Mouse (Mus musculus) hindbrain, embryonic 10.5 days (tissue): ENCODE measurements around the gene Cd209a. TPM values are rescaled to one million over a fixed set of nuclear protein-coding genes. Genes with fewer than 3 reads are reported as not detected.

Source experiments
- DNase-seq: peaks from one replicate; pipeline ENCODE4 v3.0.0-alpha.2; 2017; ENCODE audit warnings: low spot score
- H3K27ac ChIP-seq: fragments of 300-500 bp; sonication (generic); 2 replicates; pipeline ENCODE4 v1.5.1; 2016; ENCODE audit warnings: mild to moderate bottlenecking, moderate library complexity
- H3K27me3 ChIP-seq: fragments of 300-500 bp; sonication (generic); 2 replicates; pipeline ENCODE4 v1.6.1; 2016; ENCODE audit warnings: mild to moderate bottlenecking; ENCODE audit not compliant: poor library complexity, insufficient read depth, severe bottlenecking
- H3K36me3 ChIP-seq: fragments of 300-500 bp; sonication (generic); 2 replicates; pipeline ENCODE4 v1.6.1; 2016; ENCODE audit warnings: mild to moderate bottlenecking, moderate library complexity
- H3K4me1 ChIP-seq: fragments of 300-500 bp; sonication (generic); replicated peaks from 2 replicates; pipeline ENCODE4 v1.6.1; 2016; ENCODE audit warnings: mild to moderate bottlenecking
- H3K4me3 ChIP-seq: fragments of 300-500 bp; sonication (generic); 2 replicates; pipeline ENCODE4 v1.5.1; 2016; ENCODE audit warnings: mild to moderate bottlenecking, moderate library complexity
- H3K9me3 ChIP-seq: fragments of 300-500 bp; sonication (generic); 2 replicates; pipeline ENCODE4 v1.6.1; 2016; ENCODE audit warnings: mild to moderate bottlenecking, moderate library complexity
- WGBS: fragments of 180-500 bp; shearing (Covaris S2); methylation state at CpG from one replicate; pipeline ENCODE4 v1.1.7; 2016; 5-methylcytosine and 5-hydroxymethylcytosine counted together
- polyA plus RNA-seq: library from polyadenylated mRNA; unstranded; fragments of >200 nt; fragmentation: Nextera tagmentation; extraction: Ambion mirVana; gene quantifications from 2 replicates; pipeline ENCODE4 v1.2.1, GENCODE M21; 2016

Gene Cd209a
- polyA plus RNA-seq, 1 experiment from 2014 or later: not detected

DNA sequence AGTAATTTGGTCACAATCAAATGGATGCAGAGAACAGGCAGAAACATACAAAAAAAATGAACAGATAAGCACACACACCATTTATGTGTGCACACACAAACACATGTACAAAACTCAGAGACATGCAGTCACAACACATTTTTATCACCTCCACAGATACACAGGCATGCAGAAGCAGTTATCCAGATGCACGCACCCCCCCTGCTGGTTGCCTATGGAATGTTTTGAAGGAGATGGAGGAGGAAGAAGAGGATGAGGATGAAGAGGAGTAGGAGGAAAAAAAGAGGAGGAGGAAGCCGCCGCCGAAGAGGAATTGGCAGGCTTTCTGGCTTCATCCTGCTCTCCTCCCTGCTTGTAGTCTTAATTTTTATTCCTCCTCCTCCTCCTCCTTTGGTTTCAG is 43.1 kb downstream of the Cd209a start:
- H3K36me3 ChIP-seq: no peaks in the 10 kb centered on the region
- no peaks in the 10 kb centered on the region for H3K4me1 ChIP-seq
- 52% methylated on average over 4 of the region's 4 CpGs for WGBS
- peak; percentile 10 for DNase-seq
- H3K27me3 ChIP-seq: no peaks in the 10 kb centered on the region
- no peaks in the 10 kb centered on the region for H3K9me3 ChIP-seq
- no peak overlapping the region for H3K27ac ChIP-seq
- H3K4me3 ChIP-seq: no peak overlapping the region

DNA sequence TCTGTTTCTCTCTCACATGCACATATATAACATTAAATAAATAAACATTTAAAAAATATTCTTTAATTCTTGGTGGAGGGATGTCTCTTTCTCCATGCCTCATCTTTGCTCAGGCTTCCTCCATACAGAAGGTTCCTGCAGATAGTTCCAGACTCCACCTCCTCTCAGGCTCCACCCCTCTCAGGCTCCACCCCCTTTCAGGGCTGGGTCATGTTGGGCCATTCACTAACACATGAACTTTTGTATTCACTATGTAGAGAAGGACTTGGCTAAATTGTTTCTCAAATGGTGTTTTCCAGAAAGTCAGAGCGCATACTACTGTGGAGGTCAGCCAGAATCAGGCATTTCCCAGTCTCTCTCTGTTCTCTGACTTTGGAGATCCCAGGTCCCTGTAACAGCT is 47.3 kb downstream of the Cd209a start:
- Histone ChIP-seq H3K27me3 (no peaks in the 10 kb centered on the region), H3K4me1 (no peaks in the 10 kb centered on the region), H3K4me3 (no peak overlapping the region), H3K9me3 (peaks cover 5% of the 10 kb centered on the region; the same call in 1 of the 2 replicates), H3K36me3 (no peaks in the 10 kb centered on the region), H3K27ac (no peak overlapping the region)
- DNase-seq: no peak
- WGBS: 87% methylated on average over 1 of the region's 1 CpGs

DNA sequence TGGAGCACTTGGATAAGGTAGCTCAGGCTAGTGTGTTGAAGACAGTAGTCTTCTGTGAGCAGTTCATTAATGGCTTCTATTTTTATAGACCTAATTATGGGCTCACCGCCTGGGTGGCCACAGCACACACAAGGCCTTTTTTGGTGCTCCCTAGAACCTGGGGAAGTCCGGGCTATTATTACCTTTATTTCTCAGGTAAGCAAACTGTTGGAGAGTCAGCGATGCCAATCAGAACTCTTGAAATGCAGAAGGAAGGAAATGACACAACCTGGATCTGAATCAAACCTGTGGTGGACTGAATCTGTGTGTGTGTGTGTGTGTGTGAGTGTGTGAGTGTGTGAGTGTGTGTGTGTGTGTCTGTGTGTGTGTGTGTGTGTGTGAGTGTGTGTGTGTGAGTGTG is 54.7 kb downstream of the Cd209a start, which contains the start of gene Fcer2a:
TSS of gene Fcer2a (minus strand) at position 55 of the 400 bp plus-strand sequence.
- no peaks in the 10 kb centered on the region for H3K36me3 ChIP-seq
- no peak within 1 kb of the TSS for H3K4me3 ChIP-seq
- no peak for DNase-seq
- 87% methylated on average over 3 of the region's 3 CpGs for WGBS
- no peak within 1 kb of the TSS for H3K27ac ChIP-seq
- no peaks in the 10 kb centered on the region for H3K4me1 ChIP-seq
- no peaks in the 10 kb centered on the region for H3K27me3 ChIP-seq
- H3K9me3 ChIP-seq: peaks cover 1% of the 10 kb centered on the region; the same call in 1 of the 2 replicates

Other genes with a start within 250 kb of the Cd209a start
- 63.4 and 73.9 TPM in 2 replicates for gene Mcoln1, start 248.5 kb downstream of the Cd209a start, polyA plus RNA-seq
- gene Pnpla6, start 233.6 kb downstream of the Cd209a start, polyA plus RNA-seq: 22.4 and 23.1 TPM in 2 replicates
- 6.1 and 8.3 TPM in 2 replicates for gene C330021F23Rik, start 181.0 kb downstream of the Cd209a start, polyA plus RNA-seq
- 12.4 and 15.4 TPM in 2 replicates for gene Camsap3, start 161.7 kb downstream of the Cd209a start, polyA plus RNA-seq
- 71.6 and 74.6 TPM in 2 replicates for gene Xab2, start 127.7 kb downstream of the Cd209a start, polyA plus RNA-seq
- 97.8 and 115 TPM in 2 replicates for gene Pet100, start 127.4 kb downstream of the Cd209a start, polyA plus RNA-seq
- 0.22 TPM in 1 of 2 replicates, not detected in the other for gene Pcp2, start 123.4 kb downstream of the Cd209a start, polyA plus RNA-seq
- 38.7 and 44.1 TPM in 2 replicates for gene Stxbp2, start 118.0 kb downstream of the Cd209a start, polyA plus RNA-seq
- gene Retn, start 93.2 kb downstream of the Cd209a start, polyA plus RNA-seq: 0.37 and 0.55 TPM in 2 replicates
- 0.14 and 0.17 TPM in 2 replicates for gene Mcemp1, start 83.2 kb downstream of the Cd209a start, polyA plus RNA-seq
- gene Fcor, start 76.6 kb downstream of the Cd209a start, polyA plus RNA-seq: 9.5 and 9.6 TPM in 2 replicates
- gene Trappc5, start 72.7 kb downstream of the Cd209a start, polyA plus RNA-seq: 44.7 and 45.3 TPM in 2 replicates
- gene Fcer2a, start 54.8 kb downstream of the Cd209a start, polyA plus RNA-seq: 0.22 and 0.31 TPM in 2 replicates
- not detected in 2 replicates for gene Clec4g, start 28.3 kb downstream of the Cd209a start, polyA plus RNA-seq
- gene Cd209e, start 105.3 kb upstream of the Cd209a start, polyA plus RNA-seq: not detected in 2 replicates
- not detected in 2 replicates for gene Cd209d, start 129.6 kb upstream of the Cd209a start, polyA plus RNA-seq
- not detected in 2 replicates for gene Cd209b, start 177.9 kb upstream of the Cd209a start, polyA plus RNA-seq
- 0.34 and 0.37 TPM in 2 replicates for gene Cd209c, start 205.8 kb upstream of the Cd209a start, polyA plus RNA-seq